Mouse (Mus musculus) brain, embryonic 18.5 days (tissue): ENCODE data around the gene Exosc9.
A peak's percentile ranks its signal among the peaks of the same experiment; 100 is the strongest.
"Not testable (repeated sequence)": the region's sequence is repeated elsewhere in the genome, so short reads cannot be mapped to it uniquely, and the experiment has no call there.

Experiments used
- DNase-seq: peaks from one replicate; pipeline ENCODE4 v3.0.0-alpha.2; 2012; ENCODE audit warnings: low read depth, low spot score

Gene Exosc9

GRCm38 (mm10) chr3:36551851-36552384 is 488 bp upstream of the Exosc9 start:
- DNase-seq = no peak

GRCm38 (mm10) chr3:36557601-36558000 is 5.2 kb downstream of the Exosc9 start:
- DNase-seq = no peak

DNA sequence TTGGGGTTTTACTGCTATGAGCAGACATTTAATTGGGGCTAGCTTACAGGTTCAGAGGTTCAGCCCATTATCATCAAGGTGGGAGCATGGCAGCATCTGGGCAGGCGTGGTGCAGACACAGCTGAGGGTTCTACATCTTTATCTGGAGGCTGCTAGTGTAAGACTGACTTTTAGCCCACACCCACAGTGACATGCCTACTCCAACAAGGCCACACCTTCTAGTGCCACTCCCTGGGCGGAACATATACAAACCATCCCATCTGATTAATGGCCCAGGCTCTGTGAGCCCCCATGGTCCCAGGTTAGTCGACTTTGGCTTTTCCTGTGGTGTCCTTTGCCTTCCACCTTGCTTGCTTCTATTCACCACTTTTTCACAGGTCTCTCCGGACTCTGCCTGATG is 7.2 kb downstream of the Exosc9 start:
- no peak for DNase-seq

DNA sequence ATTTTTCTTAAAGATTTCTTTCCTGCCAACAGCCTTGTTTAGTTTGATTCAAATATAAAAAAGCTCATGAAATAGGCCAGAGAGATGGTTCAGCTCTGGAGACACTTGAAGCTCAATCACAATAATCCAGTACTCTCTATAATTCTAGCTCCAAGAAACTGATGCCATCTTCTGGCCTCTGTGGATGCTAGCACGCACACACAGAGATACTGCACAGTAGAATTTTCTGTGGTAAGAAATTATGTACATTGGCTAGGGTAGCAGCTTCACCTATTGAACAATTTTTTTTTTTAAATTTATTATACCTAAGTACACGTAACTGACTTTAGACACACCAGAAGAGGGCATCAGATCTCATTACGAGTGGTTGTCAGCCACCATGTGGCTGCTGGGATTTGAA is 11.3 kb downstream of the Exosc9 start:
- no peak for DNase-seq

GRCm38 (mm10) chr3:36569836-36570235 is 17.4 kb downstream of the Exosc9 start:
- DNase-seq = no peak

DNA sequence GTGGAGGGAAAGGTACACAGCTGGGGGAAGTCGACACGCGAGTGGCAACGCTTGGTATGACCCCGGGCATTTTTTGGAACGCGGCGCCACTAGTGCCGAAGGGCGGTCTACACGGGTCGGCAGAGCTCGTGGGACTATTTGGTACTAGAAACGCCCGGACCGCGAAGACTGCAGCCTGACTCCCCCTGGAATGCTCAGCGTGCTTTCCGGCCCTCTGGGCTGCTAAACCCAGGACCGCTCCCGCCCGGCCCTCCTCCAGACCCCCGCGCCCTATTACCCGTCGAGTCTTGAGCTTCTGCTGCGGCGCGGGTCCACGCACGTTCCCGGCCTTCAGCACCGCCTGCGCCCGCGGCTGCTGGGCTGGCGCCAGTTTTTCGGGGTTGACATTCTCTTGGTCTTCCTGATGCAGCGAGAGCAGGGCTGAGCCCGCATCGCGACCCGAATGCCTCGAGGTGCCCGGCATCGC is 19.0 kb downstream of the Exosc9 start:
- no peak for DNase-seq

DNA sequence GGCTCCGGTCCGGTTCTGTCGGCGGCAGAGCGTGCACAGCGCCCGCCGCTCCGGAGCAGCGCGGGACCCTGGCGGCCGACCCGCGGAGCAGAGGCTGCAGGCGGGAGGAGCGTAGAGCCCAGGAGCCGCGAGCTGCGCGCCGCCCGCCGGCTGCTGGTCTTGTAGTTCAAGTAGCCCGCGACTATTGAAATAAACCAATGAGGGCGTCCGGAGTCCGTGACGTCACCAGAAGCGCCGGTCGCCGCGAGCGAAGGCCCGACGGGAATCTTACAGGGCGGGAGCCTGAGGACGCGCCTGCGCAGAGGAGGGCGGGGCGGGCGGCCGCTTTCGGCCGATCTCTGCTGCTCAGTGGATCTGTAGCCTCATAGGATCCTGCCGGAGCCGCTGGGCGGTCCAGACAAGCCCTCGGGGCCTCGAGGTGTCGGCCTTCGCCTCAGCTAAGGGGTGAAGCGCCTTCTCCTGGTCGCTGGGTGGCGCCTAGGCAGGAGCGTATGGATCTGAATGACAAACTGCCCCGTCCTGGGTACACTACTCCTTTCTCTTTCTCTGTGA is 19.5 kb downstream of the Exosc9 start, which contains the start of gene Ccna2:
TSS of gene Ccna2 (minus strand) at position 324 of the 552 bp plus-strand sequence.
- DNase-seq = peak; percentile 78

GRCm38 (mm10) chr3:36598811-36599210 is 46.4 kb downstream of the Exosc9 start:
- no peak for DNase-seq

- not testable (repeated sequence) for DNase-seq
Measured at GRCm38 (mm10) chr3:36599773-36600172, 47.4 kb downstream of the Exosc9 start.

DNA sequence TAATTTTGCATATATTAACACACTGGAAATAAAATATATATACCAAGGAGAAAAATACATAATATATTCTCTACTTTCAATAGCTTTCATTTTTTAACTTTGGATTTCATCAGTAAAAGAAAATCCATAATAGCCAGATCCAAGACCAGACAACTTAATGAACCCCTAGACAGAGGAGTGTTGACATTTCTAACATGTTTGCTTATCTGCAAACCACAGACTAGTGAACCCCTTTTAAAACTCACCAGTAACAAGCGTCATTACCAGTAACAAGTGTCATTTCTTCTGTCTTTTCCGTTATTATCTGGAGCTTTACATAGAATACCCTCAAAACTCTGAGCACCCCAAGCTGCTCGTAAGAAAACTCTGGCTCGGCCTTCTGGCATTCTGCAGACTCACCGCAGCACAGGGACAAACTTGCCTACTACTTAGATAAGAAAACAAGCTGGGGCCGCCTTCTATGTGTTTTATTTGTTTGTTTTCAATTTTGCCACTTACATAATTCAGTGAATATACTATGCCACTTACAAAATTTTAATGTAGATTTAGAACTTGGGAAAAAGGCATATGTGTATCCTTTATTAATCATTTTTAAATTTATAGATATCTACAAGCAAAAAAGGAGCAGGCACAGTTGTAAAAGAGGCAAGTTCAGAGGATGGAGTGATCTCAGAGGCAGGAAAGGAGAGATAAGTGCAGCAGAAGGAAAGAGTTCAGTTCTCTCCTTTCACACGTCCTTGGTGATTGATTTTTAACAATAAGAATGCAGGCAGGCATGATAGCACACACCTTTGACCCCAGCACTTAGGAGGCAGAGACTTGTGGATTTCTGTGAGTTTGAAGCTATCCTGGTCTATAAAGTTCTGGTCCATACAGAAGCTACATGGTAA is 53.7 kb downstream of the Exosc9 start:
- DNase-seq = no peak

DNA sequence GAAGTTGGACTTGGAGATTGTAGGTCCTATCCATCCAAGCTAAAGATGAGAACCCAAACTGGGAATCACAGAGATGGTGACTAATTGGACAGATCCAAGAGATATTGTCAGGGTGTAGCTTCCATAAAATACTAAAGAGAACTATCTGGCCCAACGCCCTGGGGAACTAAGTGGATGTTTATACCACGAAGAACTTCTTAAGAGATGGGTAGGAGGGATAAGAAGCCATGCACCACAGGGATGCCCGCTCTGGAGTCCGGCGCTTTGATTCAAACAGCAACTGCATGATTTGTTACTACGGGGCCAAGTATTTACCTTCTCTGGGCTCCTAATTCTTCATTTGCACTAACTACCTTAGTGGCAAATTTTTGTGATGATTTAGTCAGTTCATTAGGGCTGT is 60.3 kb downstream of the Exosc9 start:
- DNase-seq = no peak

DNA sequence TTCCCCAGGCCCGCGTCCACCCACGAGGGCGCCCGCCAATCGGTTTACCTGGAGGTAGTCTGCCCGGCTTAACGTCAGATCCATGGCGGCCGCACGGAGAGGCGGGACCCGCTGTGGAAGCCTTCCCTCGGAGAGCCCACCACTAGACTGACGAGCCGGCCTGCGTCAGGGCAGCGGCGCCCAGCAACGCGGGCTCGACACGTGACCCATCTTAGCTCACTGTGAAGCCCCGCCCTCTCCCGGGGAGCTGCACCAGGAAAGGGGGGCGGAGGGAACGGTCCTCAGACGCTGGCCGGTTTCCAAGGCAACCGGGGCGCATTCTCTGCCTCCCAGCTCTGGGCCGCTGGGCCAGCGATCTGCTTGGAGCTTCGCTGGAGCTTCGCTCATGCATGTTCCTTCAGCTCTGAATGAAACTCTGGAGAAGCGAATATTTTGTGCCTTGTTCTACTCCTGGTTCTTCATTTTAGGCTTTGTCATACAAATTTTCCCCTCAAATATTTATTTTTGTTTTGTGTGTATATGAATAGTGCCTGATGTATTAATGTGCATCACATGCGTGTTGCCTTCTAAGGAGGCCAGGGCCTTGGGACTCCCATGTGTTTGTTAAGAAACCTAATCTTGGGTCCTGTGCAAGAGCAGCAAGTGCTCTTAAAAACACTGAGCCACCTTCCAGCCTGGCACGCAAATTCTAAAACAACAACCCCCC is 60.9 kb downstream of the Exosc9 start, which contains the start of gene Bbs7:
TSS of gene Bbs7 (minus strand) at position 276 of the 706 bp plus-strand sequence.
- DNase-seq = peak; percentile 91

GRCm38 (mm10) chr3:36613908-36614255 is 61.5 kb downstream of the Exosc9 start:
- no peak for DNase-seq
